Mouse (Mus musculus) frontal cortex, adult 2 months (tissue): ENCODE data around the gene Olfr1371. TPM values are rescaled to one million over a fixed set of nuclear protein-coding genes. Genes with fewer than 3 reads are reported as not detected.
"Not testable (repeated sequence)": the region's sequence is repeated elsewhere in the genome, so short reads cannot be mapped to it uniquely, and the experiment has no call there.

ENCODE experiments used
- DNase-seq, 2 experiments: peaks; one replicate each; pipeline ENCODE4 v3.0.0; 2022; ENCODE audit warnings: low spot score in 1 of 2; ENCODE audit errors: extremely low spot score in 1 of 2
- polyA plus RNA-seq: library from polyadenylated mRNA; depleted of rRNA; stranded (reverse); fragments of >200 nt; gene quantifications from 2 replicates; pipeline ENCODE4 v1.2.3, GENCODE M21; 2012; rRNA removed

Gene Olfr1371
- polyA plus RNA-seq, 1 experiment = not detected

- no peak for DNase-seq
Measured at GRCm38 (mm10) chr11:52227053-52227452, 13.3 kb upstream of the Olfr1371 start.

- DNase-seq = no peak
Measured at GRCm38 (mm10) chr11:52225986-52226599, 12.3 kb upstream of the Olfr1371 start.

- no peak for DNase-seq
Measured at GRCm38 (mm10) chr11:52223968-52224682, 10.3 kb upstream of the Olfr1371 start.

- no peak for DNase-seq
Measured at GRCm38 (mm10) chr11:52222891-52223290, 9.1 kb upstream of the Olfr1371 start.

GRCm38 (mm10) chr11:52221921-52222320, 8.1 kb upstream of the Olfr1371 start:
- not testable (repeated sequence) for DNase-seq

- DNase-seq = peak in 1 of 2 experiments; percentile 78
Measured at GRCm38 (mm10) chr11:52220282-52220681, 6.5 kb upstream of the Olfr1371 start.

GRCm38 (mm10) chr11:52196496-52197023, 17.2 kb downstream of the Olfr1371 start:
- DNase-seq = not testable (repeated sequence)

GRCm38 (mm10) chr11:52180651-52181050, 33.1 kb downstream of the Olfr1371 start:
- not testable (repeated sequence) for DNase-seq

GRCm38 (mm10) chr11:52179897-52180296, 33.9 kb downstream of the Olfr1371 start:
- DNase-seq = not testable (repeated sequence)

- DNase-seq = no peak
Measured at GRCm38 (mm10) chr11:52168461-52168860, 45.3 kb downstream of the Olfr1371 start.

- not testable (repeated sequence) for DNase-seq
Measured at GRCm38 (mm10) chr11:52167901-52168302, 45.9 kb downstream of the Olfr1371 start.

- DNase-seq = no peak
Measured at GRCm38 (mm10) chr11:52167126-52167525, 46.7 kb downstream of the Olfr1371 start.

- no peak for DNase-seq
Measured at GRCm38 (mm10) chr11:52163926-52164325, 49.9 kb downstream of the Olfr1371 start.

Other genes starting within 250 kb of the Olfr1371 start
- 30.2 and 33.3 TPM in 2 replicates for gene Cdkn2aipnl, start 246.3 kb downstream of the Olfr1371 start, polyA plus RNA-seq
- gene Ube2b, start 213.2 kb downstream of the Olfr1371 start, polyA plus RNA-seq = 234 and 238 TPM in 2 replicates
- 14.3 and 15.9 TPM in 2 replicates for gene Cdkl3, start 209.8 kb downstream of the Olfr1371 start, polyA plus RNA-seq
- gene Ppp2ca, start 115.3 kb downstream of the Olfr1371 start, polyA plus RNA-seq = 98.9 and 101 TPM in 2 replicates
- gene Olfr1373, start 68.5 kb downstream of the Olfr1371 start, polyA plus RNA-seq = not detected in 2 replicates
- 335 and 372 TPM in 2 replicates for gene Skp1a, start 18.0 kb upstream of the Olfr1371 start, polyA plus RNA-seq
- gene Tcf7, start 69.0 kb upstream of the Olfr1371 start, polyA plus RNA-seq = 8.5 and 9.1 TPM in 2 replicates
- gene Vdac1, start 146.9 kb upstream of the Olfr1371 start, polyA plus RNA-seq = 421 and 422 TPM in 2 replicates
- gene 9530068E07Rik, start 182.4 kb upstream of the Olfr1371 start, polyA plus RNA-seq = 82.2 and 82.4 TPM in 2 replicates